In the genomic region with DNA sequence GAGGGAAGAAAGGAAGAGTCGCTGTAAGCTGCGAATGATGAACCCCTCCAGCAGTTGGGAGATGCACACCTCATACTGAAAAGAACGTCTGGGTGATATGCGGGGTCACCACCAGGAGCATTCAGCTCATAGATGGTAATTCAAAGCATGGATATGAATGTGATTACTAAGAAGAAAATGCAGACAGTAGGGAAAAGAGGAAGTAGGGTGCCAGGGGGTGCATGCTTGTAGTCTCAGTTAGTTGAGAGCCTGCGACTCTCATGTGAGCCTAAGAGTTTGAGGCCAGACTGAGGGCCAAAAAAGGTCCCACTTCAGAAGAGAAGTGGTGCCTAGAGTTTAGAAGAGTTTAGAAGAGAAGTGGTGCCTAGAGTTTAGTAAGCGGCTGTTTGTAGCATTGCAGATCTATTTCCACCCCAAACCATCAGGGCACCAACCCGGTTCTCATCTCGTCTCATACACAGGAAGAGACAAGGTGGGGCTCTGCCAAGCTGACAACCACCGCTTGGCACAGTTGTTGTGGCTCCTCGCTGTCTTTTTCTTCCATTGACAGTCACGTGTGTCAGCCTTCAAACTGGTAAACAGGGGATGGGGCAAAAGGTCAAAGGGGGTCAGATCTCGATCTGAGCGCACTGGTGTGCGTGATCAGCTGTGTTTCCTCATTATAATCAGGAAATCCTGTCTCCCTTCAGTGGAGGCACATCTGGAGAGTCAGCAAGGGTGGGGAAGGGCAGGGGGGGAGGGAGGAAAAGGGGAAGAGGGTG, we compare ENCODE assay signal across 8 mouse cellular contexts. TPM values are rescaled to one million over a fixed set of nuclear protein-coding genes. Genes with fewer than 3 reads are reported as not detected.
A peak's percentile ranks its signal among the peaks of the same experiment; 100 is the strongest.
DNase-seq lines count a peak whose midpoint lies in the region; ATAC-seq lines count a peak whose summit lies in the region.

No protein-coding gene starts in this region.

- ATAC-seq in kidney, embryonic 16.5 days (ENCODE audit: low FRiP score, low TSS enrichment) = no peak
- no peak for ATAC-seq in erythroid progenitor cell, adult 5-6 weeks (replicated peaks; ENCODE audit: low FRiP score, poor library complexity, severe bottlenecking)

- no peaks in the 10 kb centered on the region for H3K27me3 ChIP-seq in kidney, embryonic 16.5 days (ENCODE audit: insufficient read depth, low read length)

- no peak overlapping the region for H3K4me2 ChIP-seq in kidney, embryonic 16.5 days (replicated peaks; ENCODE audit: low read depth, low read length)

- no peaks in the 10 kb centered on the region for H3K4me1 ChIP-seq in kidney, embryonic 16.5 days (ENCODE audit: insufficient read depth, low read length)

- H3K36me3 ChIP-seq in kidney, embryonic 16.5 days (ENCODE audit: insufficient read depth, low read length) = no peaks in the 10 kb centered on the region

- no peak overlapping the region for H3K4me3 ChIP-seq in kidney, embryonic 16.5 days (ENCODE audit: low read length)

- no peak overlapping the region for H3K9ac ChIP-seq in kidney, embryonic 16.5 days (replicated peaks; ENCODE audit: low read length)

- DNase-seq in kidney, adult 11 months = peak; percentile 54
- DNase-seq in induced T-regulatory cell, adult 2 months (ENCODE audit: low read depth) = peak; percentile 93
- DNase-seq in lung, postnatal 36 days = peak; percentile 90
- DNase-seq in thymus, postnatal 36 days = peak; percentile 67 to 76
- no peak for DNase-seq in cerebellum, adult 11-12 months
- no peak for DNase-seq in layer of hippocampus, adult 8-10 months (ENCODE audit: low spot score in 2 of 2)

- H3K9me3 ChIP-seq in kidney, embryonic 16.5 days (ENCODE audit: low read length) = no peaks in the 10 kb centered on the region

- 74% methylated on average over 14 of the region's 14 CpGs for WGBS in kidney, embryonic 16.5 days

- H3K27ac ChIP-seq in kidney, embryonic 16.5 days (ENCODE audit: low read length) = no peak overlapping the region

RNA-seq across cellular contexts. Expression of gene S1pr1, which starts 32.4 kb away (rescaled TPM):
- 21.0 and 26.1 TPM in 2 replicates for polyA plus RNA-seq in kidney, embryonic 16.5 days (2015; fragmentation: Nextera tagmentation; extraction: Ambion mirVana)
- total RNA-seq in erythroid progenitor cell, adult 5-6 weeks (2015; ENCODE audit: low replicate concordance) = 15.5 and 19.7 TPM in 2 replicates
- 2.2 and 5.4 TPM in 2 replicates for total RNA-seq in erythroid progenitor cell, adult 5-6 weeks (2017; ENCODE audit: low replicate concordance)
- total RNA-seq in layer of hippocampus, adult 8-10 months (2022) = 100 to 1,000 TPM in 2 of 4 experiments, 10 to 100 TPM in 2; 86.8 to 114 (median 95.9) TPM

Comparison
In these comparisons a context has a peak if more than half of its experiments do, and no peak if none do; other contexts are left out.
1. DNase-seq: peak in kidney, adult 11 months (single experiment), induced T-regulatory cell, adult 2 months (single experiment), lung, postnatal 36 days (single experiment) and thymus, postnatal 36 days (2 of 2); none in cerebellum, adult 11-12 months (single experiment) and layer of hippocampus, adult 8-10 months (0 of 2).
2. RNA of gene S1pr1, which starts 32.4 kb away (total RNA-seq): 86.8 to 114 TPM in layer of hippocampus, adult 8-10 months; 2.2 to 19.7 TPM in erythroid progenitor cell, adult 5-6 weeks; every median in the first group is over 4 times any median in the second.